Mouse (Mus musculus): ENCODE measurements around the gene Tet2.
"Not testable (repeated sequence)": the region's sequence is repeated elsewhere in the genome, so short reads cannot be mapped to it uniquely, and the experiment has no call there.

Tet2 gene

DNA sequence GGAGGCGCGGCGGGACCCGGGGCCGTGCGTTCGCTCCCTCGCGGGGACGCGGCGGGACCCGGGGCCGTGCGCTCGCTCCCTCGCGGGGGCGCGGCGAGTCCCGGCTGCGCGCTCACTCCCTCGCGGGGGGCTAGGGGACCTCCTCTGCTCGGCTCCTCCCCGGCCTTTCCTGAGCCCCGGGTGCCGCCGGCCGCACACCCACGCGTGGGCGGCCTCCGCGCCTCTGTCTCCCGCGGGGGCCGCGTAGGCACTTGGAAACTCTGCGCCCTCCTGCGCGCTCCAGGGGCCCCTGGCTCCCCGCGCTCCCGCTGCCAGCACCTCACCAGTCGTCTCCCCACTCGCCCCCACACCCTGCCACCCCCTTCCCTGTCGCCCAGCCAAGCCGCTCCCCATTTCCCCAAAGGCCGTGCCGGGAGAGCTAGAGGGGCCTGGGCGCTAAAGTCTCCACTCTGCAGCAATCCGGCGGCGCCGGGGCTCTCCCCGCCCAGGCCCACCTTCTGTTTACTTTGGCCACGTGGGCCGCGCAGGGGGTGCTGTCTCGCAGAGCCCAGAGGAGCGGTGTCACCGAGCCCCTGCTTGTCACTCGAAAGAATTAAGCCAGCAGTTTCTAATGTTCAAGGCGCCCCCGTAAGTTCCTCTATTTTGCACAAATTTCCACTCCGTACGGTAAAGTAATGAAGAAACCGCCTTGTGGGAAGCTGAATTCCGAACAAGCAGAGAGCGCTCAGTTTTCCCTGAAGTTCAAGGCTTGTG, at the start of gene Tet2:
Tet2 (minus strand) TSS at position 589 of the 753 bp plus-strand sequence.
- peak; percentile 48 for DNase-seq

DNA sequence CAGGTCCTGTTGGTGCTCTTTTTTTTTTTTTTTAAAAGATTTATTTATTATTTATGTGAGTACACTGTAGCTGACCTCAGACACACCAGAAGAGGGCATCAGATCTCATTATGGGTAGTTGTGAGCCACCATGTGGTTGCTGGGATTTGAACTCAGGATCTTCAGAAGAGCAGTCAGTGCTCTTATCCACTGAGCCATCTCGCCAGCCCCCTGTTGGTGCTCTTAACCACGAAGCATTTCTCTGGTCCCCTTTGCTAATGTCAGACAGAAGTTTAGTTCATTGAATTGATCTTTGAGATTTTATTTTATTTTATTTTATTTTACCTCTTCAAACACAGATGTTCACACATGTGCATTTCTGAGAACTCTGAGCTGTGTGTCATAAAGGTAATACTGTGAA, 48.1 kb upstream of the Tet2 start:
- not testable (repeated sequence) for DNase-seq

DNA sequence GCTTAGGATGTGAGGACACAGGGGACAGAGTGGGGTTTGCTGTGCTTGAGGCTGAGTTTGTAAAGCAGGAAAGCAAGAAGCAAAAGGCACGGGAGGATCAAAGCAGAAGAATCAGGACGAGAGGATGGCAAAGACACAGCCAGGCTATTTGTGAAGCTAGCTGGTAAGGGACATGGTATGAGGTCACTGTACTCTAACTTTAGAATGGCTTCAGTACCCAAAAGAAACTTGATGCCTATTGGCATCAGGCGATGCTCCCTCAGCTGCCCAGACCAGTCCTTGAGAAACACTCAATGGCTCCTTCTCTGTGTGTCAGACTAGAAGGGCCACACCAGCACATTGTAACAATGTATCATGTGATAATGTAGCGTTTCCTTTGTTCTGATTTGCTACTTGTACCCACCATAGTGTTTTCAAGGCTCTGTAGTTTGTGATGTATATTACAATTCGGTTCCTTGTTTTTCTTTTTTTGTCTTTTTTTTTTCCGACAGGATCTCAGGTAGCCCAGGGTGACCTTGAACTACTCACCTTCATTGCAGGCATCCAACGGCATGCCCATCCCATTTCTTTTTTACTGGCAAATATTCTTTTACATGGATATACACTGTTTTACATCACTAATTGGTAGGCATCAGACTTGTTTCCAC, 45.7 kb upstream of the Tet2 start:
- DNase-seq = no peak

DNA sequence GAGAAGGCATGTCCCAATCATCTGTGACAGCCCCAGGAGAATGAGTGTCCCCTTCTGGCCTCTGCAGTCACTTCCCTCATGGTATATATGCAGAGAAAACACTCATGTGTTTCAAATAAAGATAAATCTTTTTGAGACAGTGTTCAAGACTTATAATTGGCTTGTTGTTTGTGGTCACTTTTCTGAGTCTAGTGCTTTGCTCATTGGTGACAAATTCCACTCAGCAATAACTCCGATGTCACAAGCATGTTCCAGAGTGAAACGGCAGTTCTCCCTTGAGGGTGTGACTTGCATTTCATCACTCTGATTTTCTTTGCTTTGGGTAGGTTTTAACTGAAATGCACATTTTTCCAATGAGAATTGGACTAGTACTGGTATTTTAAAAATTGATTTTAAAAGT, 40.1 kb upstream of the Tet2 start:
- no peak for DNase-seq

DNA sequence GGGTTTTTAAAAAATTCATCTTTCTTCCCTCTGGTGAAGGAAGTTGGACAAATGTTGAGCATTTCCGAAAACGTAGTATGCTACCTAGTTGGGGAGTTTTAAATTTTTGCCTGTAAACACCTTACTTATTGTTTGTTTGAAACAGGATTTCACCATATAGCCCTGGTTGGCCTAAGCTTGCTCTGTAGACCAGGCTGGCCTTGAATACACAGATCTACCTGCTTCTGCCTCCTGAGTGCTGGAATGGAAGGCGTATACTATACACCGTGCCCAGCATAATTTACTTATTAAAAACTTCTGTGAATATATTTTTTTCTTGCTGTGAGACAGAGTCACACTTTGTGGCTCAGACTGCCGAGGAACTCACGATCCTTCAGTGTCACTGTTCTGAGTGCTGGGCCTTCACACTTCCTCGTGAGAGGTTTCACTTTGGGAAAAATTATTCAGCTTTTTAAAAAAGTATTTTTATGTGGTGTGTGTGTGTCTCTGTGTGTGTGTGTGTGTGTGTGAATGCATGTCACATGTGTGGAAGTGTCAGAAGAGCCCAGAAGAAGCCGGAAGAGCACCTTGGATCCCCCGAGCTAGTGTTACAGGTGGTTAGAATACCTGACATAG, 38.6 kb upstream of the Tet2 start:
- DNase-seq = no peak

DNA sequence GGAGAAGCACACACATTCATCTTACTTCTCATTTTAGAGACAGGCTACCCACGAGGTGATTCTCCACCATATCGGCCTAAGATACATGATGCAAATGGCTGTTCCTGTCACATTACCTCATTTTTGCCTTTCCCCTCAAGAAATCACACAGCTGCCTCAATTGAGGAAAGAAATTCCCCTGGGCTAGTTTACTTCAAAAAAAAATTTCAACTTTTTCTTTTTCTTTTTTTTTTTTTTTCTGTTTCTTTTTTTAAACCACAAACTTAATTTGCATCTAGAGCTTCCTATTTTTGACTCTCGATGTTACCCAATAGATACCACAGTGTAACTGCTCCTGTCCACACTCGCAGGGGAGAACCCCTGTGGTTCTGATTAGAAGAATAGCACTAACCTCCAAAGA, 38.0 kb upstream of the Tet2 start:
- DNase-seq = no peak

DNA sequence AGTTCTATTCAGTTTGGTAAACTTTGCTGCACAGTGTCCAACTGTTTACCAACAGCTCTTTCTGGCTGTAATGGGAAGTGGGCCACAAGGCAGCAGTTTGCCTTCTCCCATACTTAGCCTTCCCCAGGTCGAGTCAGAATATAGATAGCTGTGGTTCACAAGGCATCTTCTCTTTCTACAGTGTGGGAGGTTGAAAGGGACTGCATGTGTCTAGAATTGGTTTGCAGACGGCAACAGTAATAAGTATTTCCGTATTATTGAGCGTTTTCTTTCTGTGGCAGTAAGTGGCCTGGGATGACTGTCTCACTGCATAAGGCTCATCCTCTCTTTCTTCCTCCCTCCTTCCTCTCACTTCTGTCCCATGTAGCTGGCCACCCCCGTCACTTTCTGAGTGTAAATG, 37.2 kb upstream of the Tet2 start:
- no peak for DNase-seq

DNA sequence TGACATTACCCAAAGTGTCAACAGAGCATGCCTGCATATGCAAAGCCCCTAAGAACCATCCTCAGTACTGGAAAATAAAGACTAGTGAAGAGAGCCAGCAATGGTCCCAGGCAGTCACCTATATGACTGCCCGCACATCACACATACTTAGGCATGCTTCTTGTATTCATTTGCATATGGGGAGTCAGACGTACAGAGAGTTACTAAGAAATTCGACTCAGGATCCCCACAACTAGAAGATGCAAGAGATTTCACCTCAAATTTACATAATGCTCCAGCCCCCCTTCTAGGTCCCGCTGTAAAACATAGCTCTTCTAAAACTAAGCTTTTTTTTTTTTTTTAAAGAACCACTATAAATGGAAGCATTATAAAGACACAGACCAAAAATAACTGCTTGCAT, 36.6 kb upstream of the Tet2 start:
- no peak for DNase-seq

DNA sequence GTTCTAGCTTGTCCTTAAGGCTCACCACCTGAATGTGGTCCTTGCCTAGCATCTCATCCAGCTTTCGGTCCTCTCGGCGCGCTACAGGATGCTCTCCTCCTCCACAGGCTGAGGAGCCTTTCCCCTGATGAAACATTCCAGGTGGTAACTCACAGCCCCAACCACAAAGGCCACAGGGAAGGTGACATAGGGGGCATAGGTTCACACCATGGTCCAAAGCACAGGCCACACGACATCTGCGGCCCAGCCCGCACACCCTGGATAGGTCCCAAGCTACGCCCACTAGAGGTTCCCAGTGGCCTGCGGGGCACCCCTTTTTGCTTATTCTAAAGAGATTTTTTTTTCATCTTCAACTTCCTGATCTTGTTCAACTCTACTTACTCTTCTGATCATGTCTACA, 34.7 kb upstream of the Tet2 start:
- no peak for DNase-seq

DNA sequence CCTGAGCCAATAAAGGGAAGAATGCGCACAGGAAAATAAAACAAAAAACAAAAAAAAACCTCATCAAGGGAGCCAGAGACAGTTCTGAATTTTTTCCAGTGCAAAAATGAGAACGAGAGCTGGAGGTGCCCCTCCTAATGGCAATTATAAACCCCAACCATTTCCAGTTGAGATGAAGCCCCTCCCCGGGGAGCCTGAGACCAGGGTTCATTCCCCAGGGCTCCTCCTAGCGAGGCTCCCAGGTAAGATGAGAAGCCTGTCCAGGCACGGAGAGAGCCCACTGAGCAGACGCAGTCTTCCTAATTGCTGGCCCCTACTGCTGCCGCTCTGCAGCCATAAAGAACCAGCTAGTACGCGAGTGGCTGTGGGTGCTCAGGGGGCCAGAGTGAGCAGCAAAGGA, 34.2 kb upstream of the Tet2 start:
- no peak for DNase-seq

DNA sequence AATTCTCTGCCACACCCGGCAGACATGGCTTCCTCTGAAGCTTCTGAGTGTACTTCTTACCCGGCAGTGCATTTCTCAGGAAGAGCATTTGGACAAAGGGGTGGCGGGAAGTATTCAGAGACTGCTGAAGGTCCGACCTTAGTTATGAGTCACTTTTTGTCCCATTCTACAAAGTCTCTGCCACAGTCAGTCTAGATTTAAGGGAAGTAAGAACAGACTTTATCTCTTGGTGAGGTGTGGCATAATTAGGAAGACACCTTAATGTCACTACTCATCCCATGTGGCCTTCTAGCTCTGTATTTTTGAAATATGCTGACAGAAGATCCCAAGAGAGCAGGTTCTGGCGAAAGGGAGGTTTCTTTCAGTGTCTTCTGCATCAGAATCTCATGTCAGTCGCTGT, 30.0 kb upstream of the Tet2 start:
- no peak for DNase-seq

DNA sequence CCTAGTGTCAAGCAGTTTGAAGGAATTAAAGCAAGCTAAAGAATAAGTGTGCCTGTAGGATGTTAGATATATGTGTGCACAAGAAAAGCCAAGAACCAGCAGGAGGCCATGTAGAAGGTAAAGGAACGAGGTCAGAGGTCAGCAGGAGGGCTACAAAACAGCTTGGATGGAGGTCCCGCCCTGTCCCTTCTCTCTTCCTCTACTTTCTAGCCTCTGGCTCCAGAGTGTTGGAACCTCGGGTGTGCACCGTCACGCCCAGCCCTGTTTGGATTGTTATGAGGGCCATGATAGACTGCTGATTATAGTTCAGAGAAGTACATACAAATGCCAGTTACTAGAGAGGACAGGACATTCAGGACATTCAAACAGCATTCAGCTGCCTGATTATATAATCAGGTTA, 27.0 kb upstream of the Tet2 start:
- DNase-seq = no peak

DNA sequence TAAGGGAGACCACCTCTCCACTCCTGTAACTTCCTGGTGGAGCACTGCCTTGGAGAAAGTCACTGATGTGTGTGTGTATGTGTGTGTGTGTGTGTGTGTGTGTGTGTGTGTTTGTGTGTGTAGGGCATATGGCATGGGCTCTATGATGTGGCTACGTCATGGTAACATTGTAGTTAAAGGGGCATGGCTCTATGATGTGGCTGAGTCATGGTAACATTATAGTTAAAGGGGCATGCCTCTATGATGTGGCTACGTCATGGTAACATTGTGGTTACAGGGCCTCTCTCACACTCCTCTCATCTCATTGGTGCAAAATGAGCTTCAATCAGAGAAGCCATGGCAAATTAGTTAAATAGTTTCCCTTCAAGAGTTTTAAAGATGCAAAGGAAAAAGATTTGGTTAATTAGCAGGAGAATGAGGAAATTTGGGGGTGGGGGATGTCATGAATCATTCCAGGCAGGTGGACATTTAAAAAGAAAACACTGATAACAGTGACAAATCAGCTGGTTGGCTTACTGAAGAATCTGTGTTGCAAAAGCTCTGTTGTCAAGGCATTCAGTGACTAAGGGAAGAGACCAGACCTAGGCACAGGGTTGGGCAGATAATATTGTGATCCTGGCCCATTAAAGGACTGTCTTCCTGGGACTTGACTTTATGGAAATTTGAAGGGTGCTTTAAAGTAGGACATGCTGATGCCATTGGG, 18.7 kb upstream of the Tet2 start:
- DNase-seq = no peak

DNA sequence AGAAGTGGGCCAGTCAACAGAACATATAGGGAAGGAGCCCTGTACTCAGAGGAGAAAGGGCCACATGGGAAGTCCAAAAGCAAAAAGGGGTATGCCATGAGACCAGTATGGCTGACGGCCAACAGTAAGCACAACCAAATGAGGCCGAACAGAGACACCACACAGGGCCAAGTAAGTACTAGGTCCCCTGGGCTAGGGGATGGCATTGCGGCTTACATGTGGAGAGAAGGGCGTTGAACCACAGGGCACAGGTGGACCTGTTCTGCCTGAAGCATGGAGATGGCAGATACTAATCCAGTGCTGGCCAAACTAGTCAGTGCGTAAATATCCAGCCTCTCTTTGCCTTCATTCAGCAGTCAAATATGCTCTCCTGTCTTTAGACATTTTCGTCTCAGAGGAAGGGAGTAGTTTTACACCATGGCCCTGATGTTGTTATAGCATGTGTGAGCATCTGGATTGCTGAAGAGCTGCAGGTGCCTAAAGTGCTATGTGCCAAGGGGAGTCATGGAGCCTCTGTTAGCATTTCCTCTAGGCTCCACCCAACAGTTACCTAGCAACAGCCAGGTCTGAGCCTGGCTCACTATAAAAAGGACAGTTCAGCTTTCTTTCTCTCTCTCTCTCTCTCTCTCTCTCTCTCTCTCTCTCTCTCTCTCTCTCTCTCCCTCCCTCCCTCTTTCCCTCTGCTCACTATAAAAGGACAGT, 14.6 kb upstream of the Tet2 start:
- no peak for DNase-seq

DNA sequence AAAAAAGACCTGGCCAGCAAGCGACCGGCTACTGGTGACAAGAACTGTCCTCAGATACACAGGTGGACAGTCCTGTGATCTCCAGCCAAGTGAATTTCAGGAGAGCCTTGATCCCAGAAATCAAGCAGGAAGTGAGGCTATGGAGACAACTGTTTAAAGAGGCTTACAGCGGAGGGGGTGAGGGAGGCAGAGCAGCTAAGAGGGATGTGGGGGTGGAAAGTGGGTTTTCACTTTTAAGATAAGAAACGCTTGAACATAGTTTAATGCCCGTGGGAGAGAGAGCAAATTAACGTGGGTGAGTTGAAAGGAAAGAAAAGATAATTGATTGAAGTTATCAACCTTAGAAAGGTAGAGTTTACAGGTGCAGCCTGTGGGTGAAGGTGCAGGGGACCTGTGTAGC, 12.7 kb upstream of the Tet2 start:
- no peak for DNase-seq

DNA sequence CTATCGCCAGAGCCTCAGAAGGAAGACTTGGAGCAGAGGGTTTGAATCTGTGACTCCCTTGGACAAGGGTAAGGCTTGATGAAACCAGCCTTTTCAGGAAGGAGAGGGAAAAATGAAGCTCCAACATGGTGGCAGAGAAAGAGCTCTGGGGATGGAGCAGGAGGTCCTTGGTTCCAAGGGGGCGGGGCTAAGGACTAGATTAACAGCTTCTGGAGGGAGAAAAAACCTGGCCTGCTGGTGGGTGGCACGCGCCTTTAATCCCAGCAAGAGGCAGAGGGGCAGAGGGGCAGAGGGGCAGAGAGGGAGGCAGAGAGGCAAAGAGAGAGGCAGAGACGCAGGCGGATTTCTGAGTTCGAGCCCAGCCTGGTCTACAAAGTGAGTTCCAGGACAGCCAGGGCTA, 12.2 kb upstream of the Tet2 start:
- DNase-seq = no peak

DNA sequence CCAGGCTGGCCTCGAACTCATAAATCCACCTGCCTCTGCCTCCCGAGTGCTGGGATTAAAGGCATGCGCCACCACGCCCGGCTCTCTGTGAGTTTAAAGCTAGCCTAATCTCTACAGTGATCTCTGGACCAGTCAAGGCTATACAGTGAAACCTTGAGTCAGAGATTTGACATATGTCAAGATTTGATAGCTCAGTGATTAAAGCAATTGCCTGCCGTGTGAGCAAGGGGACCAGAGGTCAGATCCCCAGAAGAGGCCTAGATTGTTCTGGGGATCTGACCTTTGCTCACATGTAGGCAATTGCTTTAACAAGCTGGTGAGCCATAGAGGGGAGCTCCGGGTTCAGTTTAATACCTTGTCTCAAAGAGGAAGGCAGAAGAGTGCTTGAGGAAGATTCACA, 10.4 kb upstream of the Tet2 start:
- no peak for DNase-seq

DNA sequence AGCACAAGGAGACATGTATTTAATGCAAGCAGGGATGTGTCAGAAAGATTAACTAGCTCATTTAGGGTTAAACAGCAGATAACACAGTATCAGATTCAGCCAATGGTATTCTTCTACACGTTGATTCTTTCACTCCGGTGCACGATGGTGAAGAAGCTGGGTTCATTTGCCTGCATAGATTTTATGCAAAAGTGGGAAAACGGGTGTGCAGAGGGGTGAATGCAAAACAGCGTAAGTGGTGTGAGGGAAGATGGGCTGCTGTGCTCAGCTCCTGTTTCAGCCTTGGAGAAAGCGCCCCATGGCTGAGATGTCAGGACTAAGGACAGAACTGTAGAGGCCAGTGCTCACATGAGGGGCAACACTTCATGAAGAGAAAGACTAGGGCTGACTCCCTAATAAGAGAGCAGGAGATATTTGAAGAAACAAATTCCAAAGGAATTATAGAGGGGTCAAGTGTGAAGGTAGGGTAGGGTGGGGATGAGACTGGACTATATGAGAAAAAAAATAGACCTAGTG, 9.7 kb upstream of the Tet2 start:
- no peak for DNase-seq

DNA sequence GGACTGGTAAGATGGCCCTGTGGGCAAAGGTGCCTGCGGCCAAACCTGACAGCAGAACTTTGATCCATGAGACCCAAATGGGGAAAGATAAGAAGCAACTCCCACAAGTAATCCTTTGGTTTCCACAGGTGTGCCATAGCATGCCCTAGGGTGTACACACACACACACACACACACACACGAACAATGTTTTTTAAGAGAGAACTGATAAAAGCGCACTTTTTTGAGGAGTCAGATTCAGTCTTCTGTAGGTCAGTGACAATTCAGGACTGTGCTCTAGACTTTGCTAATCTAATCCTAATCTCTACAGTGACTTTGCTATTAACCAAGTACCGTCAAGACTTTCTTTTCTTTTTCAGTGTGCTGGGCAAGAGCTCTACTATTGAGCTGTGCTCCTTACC, 9.2 kb upstream of the Tet2 start:
- DNase-seq = no peak

DNA sequence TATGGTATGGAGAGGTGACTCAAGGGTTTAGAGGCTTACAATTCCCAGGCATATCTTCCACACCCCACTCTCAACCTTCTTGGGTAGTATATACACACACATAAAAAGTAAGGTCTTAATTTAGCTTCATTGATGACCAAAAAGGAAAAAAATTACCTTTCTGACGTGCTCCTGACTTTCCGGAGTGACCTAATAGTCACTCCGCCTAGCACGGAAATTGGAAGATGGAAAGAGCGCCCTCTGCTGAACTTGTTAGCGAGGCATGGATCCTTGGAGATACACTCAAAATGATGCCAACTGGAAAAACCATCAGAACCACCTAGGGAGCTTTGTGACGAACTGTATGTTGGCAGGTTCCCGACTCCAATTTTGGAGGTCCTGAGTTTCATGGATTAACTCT, 7.0 kb upstream of the Tet2 start:
- DNase-seq = no peak

DNA sequence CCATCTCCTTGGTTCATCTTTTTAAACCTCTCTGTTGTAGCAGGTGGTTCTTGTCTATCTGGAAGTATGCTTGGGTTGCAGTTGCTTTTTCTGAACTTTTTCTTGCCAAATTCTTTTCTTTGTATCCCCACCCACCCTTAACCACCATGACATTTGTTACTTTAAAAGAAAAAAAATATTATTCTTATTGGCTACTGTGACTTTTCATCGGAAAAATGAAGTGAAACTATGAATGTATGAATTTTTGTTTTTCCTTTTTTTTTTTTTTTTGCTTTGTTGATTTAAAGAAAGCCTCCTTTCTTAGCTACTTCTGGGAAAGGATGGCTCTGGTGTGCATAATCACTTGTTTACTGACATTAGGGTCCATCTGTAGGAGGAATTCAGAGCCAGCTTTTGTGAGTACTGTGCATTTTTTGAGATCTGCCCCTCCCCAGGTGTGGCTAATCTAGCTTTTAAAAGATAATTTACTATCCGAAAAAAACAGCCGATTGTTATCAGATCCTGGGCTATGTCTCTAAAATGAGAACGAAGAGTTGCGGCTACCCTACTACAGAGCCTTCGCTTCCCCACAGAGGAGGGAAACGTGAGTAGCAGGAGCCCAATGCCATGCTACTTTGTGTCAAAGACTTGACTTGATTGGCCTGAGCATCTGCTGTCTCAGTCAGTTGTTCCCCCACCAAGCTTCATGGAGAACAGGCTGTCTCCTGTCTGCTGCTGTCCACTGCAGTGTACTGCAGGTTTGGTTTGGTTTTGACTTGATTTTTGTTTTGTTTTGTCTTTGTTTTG, 4.6 kb upstream of the Tet2 start:
- DNase-seq = no peak

DNA sequence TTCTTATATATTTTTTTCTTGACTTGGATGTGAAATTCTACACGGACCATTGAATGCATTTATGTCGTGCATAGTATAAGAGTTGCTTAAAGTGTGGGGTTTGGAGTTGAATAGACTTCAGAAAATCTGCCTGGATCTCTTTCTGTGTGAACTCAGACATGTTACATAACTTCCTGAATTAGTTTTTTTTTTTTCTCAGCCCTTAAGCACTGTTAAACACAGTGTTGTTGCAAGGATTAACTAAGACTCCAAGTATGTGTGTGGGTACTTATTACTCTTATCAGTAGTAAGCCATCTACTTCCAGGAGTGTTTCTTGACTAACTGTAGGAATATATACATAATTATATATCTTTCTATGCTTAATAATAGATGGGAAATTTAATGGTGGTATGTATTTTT, 3.7 kb upstream of the Tet2 start:
- no peak for DNase-seq

Data from kidney, adult 11 months (tissue).